Mouse (Mus musculus): ENCODE data around the gene Uhrf1. TPM values are rescaled to one million over a fixed set of nuclear protein-coding genes. Genes with fewer than 3 reads are reported as not detected.

The Uhrf1 gene
- polyA plus RNA-seq, 2 experiments: 76.0 to 86.2 TPM

GRCm38 (mm10) chr17:56296201-56296600, 6.9 kb upstream of the Uhrf1 start:
- no peak overlapping the region for H3K9ac ChIP-seq (replicated peaks)
- no peaks in the 10 kb centered on the region; the same call in 1 of the 2 replicates for H3K27me3 ChIP-seq (ENCODE audit: control insufficient read depth, insufficient read depth, low read length)
- no peak overlapping the region for H3K4me2 ChIP-seq (ENCODE audit: low read depth)
- H3K27ac ChIP-seq: no peak overlapping the region
- H3K4me1 ChIP-seq (replicated peaks; ENCODE audit: control insufficient read depth in 2 of 2, insufficient read depth in 2 of 2, low read length in 1 of 2): peaks cover 4 to 6% of the 10 kb centered on the region in 2 experiments; a peak in 3 of 4 replicates
- TF ChIP-seq CTCF (IDR thresholded peaks at IDR 0.05; ENCODE audit: low read depth) (no peak), EP300 (IDR thresholded peaks at IDR 0.05; ENCODE audit: low read depth) (no peak)
- WGBS (ENCODE audit: insufficient replicate concordance): 31% methylated on average over 1 of the region's 1 CpGs
- no peak for ATAC-seq (ENCODE audit: insufficient read depth)
- no peaks in the 10 kb centered on the region for H3K36me3 ChIP-seq (replicated peaks; ENCODE audit: control insufficient read depth, insufficient read depth, low read depth)
- DNase-seq (ENCODE audit: low read depth in 3 of 3, low spot score in 3 of 3): no peak
- H3K4me3 ChIP-seq (ENCODE audit: insufficient read depth in 1 of 2, low read depth in 2 of 2, low read length in 2 of 2): no peak overlapping the region
- H3K9me3 ChIP-seq (ENCODE audit: control insufficient read depth, low read length): no peaks in the 10 kb centered on the region

- Histone ChIP-seq H3K36me3 (replicated peaks; ENCODE audit: control insufficient read depth, insufficient read depth, low read depth) (no peaks in the 10 kb centered on the region), H3K9me3 (ENCODE audit: control insufficient read depth, low read length) (no peaks in the 10 kb centered on the region), H3K4me3 (ENCODE audit: insufficient read depth in 1 of 2, low read depth in 2 of 2, low read length in 2 of 2) (no peak overlapping the region), H3K4me2 (ENCODE audit: low read depth) (no peak overlapping the region), H3K27ac (no peak overlapping the region), H3K9ac (replicated peaks) (no peak overlapping the region), H3K4me1 (replicated peaks; ENCODE audit: control insufficient read depth in 2 of 2, insufficient read depth in 2 of 2, low read length in 1 of 2) (peaks cover 9 to 11% of the 10 kb centered on the region in 2 experiments), H3K27me3 (ENCODE audit: control insufficient read depth, insufficient read depth, low read length) (no peaks in the 10 kb centered on the region; the same call in 1 of the 2 replicates)
- no peak for DNase-seq (ENCODE audit: low read depth in 3 of 3, low spot score in 3 of 3)
- TF ChIP-seq EP300 (IDR thresholded peaks at IDR 0.05; ENCODE audit: low read depth): no peak
- no peak for TF ChIP-seq CTCF (IDR thresholded peaks at IDR 0.05; ENCODE audit: low read depth)
- no peak for ATAC-seq (ENCODE audit: insufficient read depth)
- WGBS (ENCODE audit: insufficient replicate concordance): 82% methylated on average over 1 of the region's 1 CpGs
Measured at GRCm38 (mm10) chr17:56298238-56298637, 4.9 kb upstream of the Uhrf1 start.

DNA sequence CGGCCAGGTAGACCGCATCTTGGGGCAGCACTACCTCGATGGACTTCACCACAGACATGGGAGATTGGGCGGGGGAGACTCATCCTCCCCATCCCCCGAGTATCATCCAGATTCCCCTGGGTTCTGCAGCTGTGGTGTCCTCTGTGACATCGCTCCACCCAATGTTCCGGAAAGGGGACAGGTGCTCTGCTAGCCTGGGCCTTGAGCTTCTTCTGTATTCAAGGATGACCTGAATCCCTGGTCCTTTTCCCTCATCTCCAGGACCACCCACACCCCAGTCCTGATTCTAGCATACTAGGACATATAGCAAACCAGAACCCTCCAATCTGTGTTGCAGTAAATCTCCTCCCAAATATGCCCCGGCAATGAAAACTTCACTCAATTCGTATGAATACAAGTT, 2.9 kb upstream of the Uhrf1 start, which contains the start of gene Arrdc5:
TSS of gene Arrdc5 (minus strand) at position 101 of the 400 bp plus-strand sequence.
- no peaks in the 10 kb centered on the region for H3K9me3 ChIP-seq (ENCODE audit: control insufficient read depth, low read length)
- H3K9ac ChIP-seq (replicated peaks): no peak within 1 kb of the TSS
- no peak within 1 kb of the TSS for H3K4me3 ChIP-seq (ENCODE audit: insufficient read depth in 1 of 2, low read depth in 2 of 2, low read length in 2 of 2)
- H3K4me1 ChIP-seq (replicated peaks; ENCODE audit: control insufficient read depth in 2 of 2, insufficient read depth in 2 of 2, low read length in 1 of 2): peaks cover 11 to 14% of the 10 kb centered on the region in 2 experiments
- no peak within 1 kb of the TSS for H3K27ac ChIP-seq
- no peak for ATAC-seq (ENCODE audit: insufficient read depth)
- TF ChIP-seq CTCF (IDR thresholded peaks at IDR 0.05; ENCODE audit: low read depth): no peak
- TF ChIP-seq EP300 (IDR thresholded peaks at IDR 0.05; ENCODE audit: low read depth): no peak
- no peaks in the 10 kb centered on the region; the same call in 1 of the 2 replicates for H3K27me3 ChIP-seq (ENCODE audit: control insufficient read depth, insufficient read depth, low read length)
- no peak for DNase-seq (ENCODE audit: low read depth in 3 of 3, low spot score in 3 of 3)
- peaks cover 5% of the 10 kb centered on the region for H3K36me3 ChIP-seq (replicated peaks; ENCODE audit: control insufficient read depth, insufficient read depth, low read depth)
- 77% methylated on average over 9 of the region's 9 CpGs for WGBS (ENCODE audit: insufficient replicate concordance)
- no peak within 1 kb of the TSS for H3K4me2 ChIP-seq (ENCODE audit: low read depth)

GRCm38 (mm10) chr17:56302363-56302996, 641 bp upstream of the Uhrf1 start:
- Histone ChIP-seq H3K27ac (peak overlapping the region; percentile 81), H3K4me2 (ENCODE audit: low read depth) (peak overlapping the region; percentile 88), H3K36me3 (replicated peaks; ENCODE audit: control insufficient read depth, insufficient read depth, low read depth) (peaks cover 27% of the 10 kb centered on the region), H3K4me3 (ENCODE audit: insufficient read depth in 1 of 2, low read depth in 2 of 2, low read length in 2 of 2) (peak overlapping the region in 1 of 2 experiments; percentile 80; a peak in 2 of 4 replicates), H3K9me3 (ENCODE audit: control insufficient read depth, low read length) (no peaks in the 10 kb centered on the region), H3K9ac (replicated peaks) (peak overlapping the region; percentile 75), H3K4me1 (replicated peaks; ENCODE audit: control insufficient read depth in 2 of 2, insufficient read depth in 2 of 2, low read length in 1 of 2) (peaks cover 16 to 26% of the 10 kb centered on the region in 2 experiments), H3K27me3 (ENCODE audit: control insufficient read depth, insufficient read depth, low read length) (no peaks in the 10 kb centered on the region; the same call in 1 of the 2 replicates)
- TF ChIP-seq EP300 (IDR thresholded peaks at IDR 0.05; ENCODE audit: low read depth) (no peak), CTCF (IDR thresholded peaks at IDR 0.05; ENCODE audit: low read depth) (no peak)
- DNase-seq (ENCODE audit: low read depth in 3 of 3, low spot score in 3 of 3) (no peak), ATAC-seq (ENCODE audit: insufficient read depth) (peak; percentile 14)
- WGBS (ENCODE audit: insufficient replicate concordance): 46% methylated on average over 13 of the region's 13 CpGs

DNA sequence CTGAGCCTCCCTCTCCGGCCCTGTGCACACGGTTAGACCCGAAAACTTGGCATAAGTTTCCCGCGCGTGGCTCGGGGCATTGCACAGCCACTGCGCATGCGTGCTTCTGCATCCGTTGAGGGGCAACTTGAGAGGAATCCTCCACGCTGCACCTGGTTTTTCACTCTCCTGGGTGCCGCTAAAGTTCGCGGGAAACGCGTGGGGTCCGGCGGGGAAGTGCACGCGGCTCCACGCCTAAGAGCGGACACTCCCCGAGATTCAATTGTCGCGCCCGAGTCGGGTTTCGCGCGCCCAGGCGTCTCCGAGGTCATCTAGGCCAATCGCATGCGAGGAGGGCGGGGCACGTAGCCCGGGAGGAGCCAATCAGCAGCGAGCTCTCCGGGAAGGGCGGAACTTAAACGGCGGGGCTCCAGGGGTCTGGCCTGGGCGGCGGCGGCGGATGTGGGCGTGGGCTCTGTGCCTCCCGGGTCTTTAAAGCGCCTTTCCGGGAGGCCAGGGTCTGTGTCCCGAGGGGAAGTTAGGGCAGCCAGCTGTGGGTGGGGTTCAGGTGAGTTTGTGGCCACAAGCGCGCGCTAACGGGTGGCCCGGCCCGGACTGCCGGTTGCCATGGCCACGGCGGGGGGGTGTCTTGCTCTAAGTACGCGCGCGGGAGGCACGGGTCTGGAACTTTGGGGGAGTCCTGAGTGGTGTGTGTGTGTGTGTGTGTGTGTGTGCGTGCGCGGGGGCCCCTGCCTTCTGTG, 896 bp downstream of the Uhrf1 start:
- DNase-seq (ENCODE audit: low read depth in 3 of 3, low spot score in 3 of 3): peak; percentile 95
- no peak for TF ChIP-seq CTCF (IDR thresholded peaks at IDR 0.05; ENCODE audit: low read depth)
- TF ChIP-seq EP300 (IDR thresholded peaks at IDR 0.05; ENCODE audit: low read depth): no peak

More for the DNA sequence above, 896 bp downstream of the Uhrf1 start:
- under 1% methylated on average over 68 of the region's 68 CpGs for WGBS (ENCODE audit: insufficient replicate concordance)
- Histone ChIP-seq H3K4me2 (ENCODE audit: low read depth) (peak overlapping the region; percentile 88), H3K9me3 (ENCODE audit: control insufficient read depth, low read length) (no peaks in the 10 kb centered on the region), H3K36me3 (replicated peaks; ENCODE audit: control insufficient read depth, insufficient read depth, low read depth) (peaks cover 43% of the 10 kb centered on the region), H3K27ac (peak overlapping the region; percentile 93), H3K4me1 (replicated peaks; ENCODE audit: control insufficient read depth in 2 of 2, insufficient read depth in 2 of 2, low read length in 1 of 2) (peaks cover 16 to 26% of the 10 kb centered on the region in 2 experiments), H3K4me3 (ENCODE audit: insufficient read depth in 1 of 2, low read depth in 2 of 2, low read length in 2 of 2) (peak overlapping the region; percentile 80 to 88), H3K9ac (replicated peaks) (peak overlapping the region; percentile 88), H3K27me3 (ENCODE audit: control insufficient read depth, insufficient read depth, low read length) (no peaks in the 10 kb centered on the region)
- ATAC-seq (ENCODE audit: insufficient read depth): peak; percentile 84

All from liver, embryonic 14.5 days (tissue).